Mouse (Mus musculus): ENCODE measurements around the gene Nt5dc3.

Nt5dc3 gene

DNA sequence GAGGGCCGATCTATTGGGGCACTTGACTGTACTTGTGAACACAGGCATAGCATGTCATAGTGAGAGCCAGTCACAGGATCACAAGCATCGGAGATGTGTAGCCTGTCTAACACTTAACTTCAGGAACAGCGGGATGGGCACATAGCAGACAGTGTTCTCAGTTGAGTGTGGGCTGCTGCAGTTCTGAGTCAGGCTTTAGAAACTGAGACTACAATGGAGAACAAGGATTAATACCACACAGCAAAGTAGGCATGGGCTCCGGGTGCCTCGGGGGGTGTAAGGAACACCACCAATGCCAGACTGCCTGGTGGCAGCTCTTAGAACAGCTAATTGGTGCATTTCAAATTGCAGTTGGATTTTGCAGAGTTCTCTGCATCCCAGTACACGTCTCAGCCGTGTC is 42.2 kb downstream of the Nt5dc3 start:
- DNase-seq: no peak

DNA sequence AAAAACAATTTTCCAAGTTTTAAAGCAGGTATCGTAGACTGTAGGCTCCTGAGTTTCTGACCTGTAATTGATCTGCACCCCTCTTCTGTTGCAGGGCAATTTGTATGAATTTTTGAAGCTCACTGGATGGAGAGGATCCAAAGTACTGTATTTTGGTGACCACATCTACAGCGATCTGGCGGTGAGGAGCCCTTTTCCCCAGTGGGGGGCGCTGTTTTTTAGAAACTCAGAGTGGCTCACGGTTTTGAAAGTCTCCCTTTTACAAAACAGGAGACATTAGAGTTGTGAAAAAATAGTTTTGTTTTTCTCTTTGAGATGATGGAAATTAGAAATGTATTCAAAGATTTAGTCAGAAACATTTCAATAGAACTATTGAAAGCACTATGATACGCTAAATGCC is 45.3 kb downstream of the Nt5dc3 start:
- DNase-seq: no peak

DNA sequence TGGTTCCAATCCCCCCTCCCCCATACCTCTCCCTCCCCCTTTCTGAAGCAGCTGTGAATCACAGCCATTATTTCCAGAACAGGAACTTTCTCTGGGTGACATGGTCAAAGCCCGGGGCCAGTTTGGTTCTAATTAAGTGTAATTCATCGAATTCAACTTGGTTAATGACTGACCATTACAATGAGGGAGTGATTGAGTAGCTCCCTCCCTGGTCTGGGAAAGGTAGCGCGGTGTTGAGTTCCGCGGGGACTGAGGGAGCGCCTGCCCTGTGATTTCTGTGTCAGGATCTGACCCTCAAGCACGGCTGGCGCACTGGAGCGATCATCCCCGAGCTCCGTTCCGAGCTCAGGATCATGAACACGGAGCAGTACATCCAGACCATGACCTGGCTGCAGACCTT is 46.1 kb downstream of the Nt5dc3 start:
- DNase-seq: no peak

DNA sequence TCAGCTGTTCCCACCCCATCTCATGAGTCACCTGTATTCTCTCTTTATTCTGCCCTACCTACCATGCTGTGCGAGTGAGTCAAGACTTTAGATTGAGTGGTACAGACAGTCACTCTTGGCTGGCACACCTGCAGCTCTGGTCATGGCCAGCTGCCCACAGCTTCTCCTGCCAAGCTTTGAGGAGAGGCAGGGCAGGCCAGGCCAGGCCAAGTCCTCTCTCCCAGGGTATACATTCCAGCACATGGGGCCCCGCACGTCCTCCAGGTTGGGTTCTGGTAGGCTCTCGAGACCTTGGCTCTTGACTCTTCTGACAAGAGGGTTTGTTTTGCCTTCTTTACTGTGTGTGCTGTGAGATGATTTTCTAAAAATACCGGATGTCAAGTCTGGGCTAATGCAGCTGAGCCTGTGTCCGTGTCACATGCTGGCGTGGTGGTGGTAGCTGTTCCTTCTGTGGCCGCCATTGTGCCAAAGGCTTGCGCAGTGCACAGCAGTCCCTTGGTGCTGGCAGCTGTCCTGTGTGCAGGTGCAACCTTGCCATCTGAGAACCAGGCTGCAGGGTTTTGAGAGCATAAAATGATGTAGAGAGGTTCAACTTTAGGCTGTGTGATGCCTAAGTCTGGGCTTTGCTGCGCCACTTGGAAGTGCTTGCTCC is 47.2 kb downstream of the Nt5dc3 start:
- peak; percentile 98 for DNase-seq

DNA sequence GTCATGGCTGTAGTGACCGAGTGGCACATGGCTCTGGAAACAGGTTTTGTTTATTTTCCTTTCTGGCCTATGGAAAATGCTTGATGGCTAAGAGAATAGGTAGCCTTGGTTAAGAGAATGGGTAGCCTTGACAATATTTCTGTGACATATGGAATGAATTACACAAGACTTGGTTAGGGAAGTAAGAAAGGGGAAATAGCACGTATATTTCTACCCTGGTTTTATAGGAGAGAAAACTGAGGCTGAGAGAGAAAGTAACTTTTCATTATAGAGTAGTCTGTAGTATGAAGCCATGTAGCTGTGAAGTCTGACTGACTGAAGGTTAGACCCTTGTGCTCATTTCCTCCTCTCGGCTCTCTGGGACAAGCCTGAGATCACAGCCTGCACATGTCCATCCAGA is 48.1 kb downstream of the Nt5dc3 start:
- DNase-seq: no peak

DNA sequence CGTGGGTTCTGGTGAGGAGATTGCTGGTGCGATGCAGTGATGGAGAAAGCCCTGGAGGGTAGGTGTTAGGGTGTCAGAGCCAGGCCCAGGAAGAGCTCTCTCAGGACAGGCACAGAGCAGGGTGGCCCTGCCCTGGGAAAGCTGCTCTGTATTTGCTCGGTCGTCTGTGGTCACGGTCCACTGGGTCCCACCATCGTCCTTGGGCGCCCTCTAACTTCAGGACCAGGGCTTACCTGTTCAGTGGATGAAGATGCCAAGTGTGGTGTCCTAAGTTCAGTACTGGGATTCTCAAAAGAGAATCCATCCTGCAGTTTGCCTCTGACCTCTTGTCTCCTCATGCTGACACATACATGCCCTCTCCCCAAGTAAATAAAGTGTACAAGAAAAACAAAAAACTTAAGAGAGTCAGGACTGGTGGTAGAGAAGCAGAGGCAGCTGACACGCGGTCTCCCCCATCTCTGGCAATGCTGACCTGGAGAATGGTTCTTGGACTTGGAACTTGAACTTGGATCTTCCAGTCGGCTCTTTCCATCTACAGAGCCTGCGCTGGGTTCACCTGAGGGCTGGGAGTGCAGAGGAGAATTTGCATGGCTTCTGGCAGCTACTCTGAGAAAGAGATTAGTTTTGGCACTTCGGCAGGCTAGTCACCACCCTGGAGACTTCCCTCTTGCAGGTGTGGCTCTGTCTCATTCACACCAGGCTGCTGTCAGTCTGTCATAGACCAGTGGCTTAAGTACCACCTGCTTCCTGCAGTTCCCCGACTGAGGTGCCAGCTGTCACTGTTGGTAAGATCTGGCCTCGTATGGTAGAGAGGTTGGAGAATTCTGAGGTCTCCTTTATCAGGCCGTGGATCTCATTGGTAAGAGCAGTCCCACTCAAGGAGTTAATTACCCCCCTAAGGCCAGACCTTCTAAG is 49.7 kb downstream of the Nt5dc3 start:
- DNase-seq: no peak

DNA sequence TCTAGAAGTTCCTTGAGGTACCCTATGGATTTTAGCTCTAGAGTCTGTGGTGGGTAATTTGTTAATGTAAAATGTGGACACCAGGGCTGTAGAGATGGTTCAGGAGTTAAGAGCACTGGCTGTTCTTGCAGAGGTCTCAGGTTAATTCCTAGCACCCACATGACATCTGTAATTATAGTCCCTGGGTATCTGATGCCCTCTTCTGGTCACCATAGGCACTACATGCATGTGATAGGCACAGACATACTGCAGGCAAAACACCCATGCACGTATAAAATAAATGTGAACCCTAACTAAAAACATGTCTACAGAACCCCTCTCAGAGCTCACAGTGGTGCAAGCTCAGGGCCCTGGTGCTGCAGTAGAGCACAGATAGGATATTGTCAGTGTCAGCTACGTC is 50.7 kb downstream of the Nt5dc3 start:
- no peak for DNase-seq

DNA sequence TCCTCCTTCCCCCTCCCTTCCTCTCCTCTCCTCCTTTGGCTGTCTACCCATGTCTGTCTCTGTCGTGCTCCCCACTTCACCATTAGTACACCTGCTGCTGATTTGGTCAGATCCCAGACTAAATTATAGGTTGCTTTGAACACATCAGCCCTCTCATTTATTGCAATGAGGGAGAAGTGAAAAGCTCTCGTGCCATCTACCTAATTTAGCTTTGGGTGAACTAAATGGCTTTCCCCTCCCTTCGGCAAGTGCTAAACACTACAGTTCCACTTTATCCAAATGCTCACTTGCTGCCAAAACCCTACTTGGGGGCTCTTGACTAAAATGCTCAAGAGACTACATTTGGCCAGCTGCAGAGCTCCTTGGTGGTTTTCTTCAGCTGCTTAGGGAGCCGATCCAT is 58.0 kb downstream of the Nt5dc3 start:
- no peak for DNase-seq

DNA sequence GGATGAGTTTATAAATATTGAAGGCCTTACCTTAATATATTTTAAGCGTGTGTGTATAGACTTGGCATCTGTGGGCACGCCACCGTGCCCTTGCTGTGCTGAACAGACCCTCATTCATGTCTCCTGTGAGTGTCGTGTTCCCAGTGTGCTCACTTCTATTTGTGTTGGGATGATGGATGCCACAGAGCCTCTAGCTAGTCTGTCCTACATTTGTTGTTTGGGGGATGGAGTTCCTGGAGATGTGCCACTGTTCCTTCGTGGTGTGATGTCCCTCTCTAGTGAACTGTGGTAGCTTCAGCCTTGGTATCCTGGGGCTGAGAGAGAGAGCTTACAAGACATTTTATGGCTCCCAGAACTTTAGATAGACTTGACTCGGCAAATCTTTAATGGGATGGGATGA is 60.0 kb downstream of the Nt5dc3 start:
- no peak for DNase-seq

DNA sequence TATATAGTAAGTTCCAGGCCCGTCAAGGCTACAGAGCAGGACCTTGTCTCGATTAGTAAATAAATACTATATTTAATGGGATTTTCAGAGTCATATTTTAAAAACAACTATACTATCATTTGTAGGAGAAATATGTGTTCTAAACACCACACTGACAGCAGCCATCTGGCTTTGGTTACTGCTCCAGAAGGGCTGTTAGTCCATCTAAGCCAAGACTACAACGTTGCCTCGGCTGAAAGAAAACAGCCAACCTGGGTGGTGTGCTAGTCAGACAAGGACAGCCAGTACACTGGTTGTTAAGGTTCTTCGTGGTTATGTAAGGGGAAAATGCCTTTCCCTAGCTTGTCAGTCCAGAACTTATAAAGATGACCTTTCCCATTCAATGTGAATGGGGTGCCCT is 63.9 kb downstream of the Nt5dc3 start:
- DNase-seq: no peak

DNA sequence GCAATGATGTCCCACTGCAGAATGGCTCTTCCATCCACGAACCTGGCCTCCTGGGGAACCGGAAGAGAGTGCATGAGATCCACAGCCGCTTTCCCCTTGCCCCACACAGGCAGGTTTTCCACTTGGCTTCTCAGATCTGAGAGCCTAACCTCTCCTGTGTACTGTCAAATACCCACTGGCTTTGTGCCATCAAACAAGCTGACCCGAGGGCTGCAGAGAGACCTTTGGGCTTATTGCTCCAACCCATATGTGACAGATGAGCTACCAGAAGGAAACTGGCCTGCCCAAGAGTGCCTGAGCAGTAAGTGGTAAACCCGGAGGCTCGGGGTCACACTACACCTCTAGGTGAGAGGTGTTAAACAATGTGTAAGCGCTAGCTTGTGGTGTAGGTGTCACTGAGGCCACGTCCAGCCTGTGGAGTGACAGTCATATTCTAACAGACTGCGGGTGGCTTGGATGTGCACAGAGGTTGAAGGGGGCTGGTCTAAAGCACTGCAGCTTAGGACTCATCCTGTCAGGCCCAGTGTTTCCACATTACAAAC is 68.2 kb downstream of the Nt5dc3 start:
- DNase-seq: no peak

DNA sequence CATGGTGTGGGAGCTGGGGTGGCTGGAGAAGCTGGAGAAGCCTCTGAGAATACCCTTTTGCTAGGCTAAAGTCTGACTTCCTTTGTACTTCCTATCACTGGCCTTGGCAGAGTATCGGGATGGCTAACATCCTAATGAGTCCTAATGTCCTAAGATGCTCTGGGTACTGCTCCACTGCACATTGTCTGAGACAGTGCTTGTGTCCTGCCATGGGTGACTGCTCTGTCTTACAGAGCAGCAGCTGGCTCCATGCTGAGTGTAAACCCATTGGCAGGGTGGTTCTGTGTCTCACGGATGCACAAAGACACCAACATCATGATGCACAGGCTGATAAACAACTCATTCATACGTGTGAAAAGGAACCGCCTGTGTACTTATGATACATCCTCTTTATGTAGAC is 70.3 kb downstream of the Nt5dc3 start:
- peak; percentile 80 for DNase-seq

DNA sequence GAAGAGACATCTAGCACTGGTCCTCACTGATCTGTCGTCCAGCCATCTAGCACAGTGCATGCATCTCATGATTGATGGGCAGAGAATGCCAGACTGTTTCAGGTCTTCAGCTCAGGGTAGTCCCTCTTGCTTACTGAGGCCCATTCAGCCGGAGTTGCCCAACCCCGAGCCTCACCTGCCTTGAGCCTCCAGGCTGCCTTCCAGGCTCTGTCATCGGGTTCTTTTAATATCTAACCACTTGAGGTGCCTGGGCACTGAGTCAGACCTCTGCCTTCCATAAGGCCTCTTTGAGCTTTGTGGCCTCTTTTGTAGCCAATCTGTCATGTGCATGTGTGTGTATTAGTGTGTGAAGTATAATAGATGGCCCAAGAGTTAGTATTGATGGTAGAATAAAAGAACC is 70.7 kb downstream of the Nt5dc3 start:
- DNase-seq: no peak

DNA sequence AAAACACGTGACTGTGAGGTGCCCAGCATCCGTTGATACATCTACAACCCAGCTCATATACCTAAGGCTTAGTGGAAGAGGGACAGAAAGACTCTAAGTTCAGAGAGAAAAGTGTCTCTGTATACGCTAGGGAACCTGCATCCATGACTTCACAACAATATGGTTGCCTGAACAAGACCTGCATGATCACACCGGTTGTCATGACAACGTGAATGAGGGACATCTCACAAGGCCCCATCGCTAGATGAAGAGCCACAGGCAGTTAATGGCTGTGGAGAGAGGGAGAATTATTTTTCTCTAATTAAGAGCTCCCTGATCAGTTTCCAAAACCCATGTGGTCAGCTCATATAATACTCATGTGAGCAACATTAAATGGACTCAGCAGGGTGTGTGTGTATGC is 73.4 kb downstream of the Nt5dc3 start:
- no peak for DNase-seq

DNA sequence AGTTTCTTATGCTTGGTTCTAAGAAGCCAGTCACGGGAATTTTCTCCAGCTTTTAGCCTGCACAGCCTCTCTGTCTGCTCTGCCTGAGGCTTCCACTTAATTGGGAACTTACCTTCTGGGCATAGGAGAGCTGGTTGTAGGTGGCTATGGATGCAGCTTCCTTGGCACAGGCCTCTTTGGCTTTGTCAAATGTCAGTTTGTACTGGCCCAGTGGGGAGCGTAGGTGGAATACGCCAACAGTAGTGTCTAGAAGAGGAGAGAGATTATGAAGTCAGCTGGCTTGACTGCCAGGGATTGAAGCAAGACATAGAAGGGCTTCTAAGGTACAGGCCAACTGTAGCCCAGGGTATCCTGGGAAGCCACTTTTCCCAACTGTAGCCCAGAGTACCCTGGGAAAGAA is 74.6 kb downstream of the Nt5dc3 start:
- DNase-seq: no peak

DNA sequence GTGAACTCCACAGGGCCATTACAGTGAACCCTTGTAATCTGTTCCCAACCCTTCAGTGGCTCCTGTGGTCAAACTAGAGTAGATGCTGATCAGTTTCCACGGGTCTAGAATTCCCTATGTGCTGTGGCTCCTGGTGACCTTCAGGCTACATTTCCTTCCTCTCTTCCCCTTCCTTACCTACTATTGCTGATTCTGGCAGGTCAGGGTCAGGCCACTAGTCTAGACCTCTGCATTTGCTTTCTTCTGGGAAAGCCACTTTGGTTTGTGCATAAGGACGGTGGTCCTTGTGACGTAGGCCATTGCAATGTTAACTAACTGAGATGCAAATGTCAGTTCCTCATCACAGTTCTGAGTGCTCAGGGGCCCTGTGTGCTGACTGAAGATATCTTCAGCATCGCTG is 81.6 kb downstream of the Nt5dc3 start:
- no peak for DNase-seq

DNA sequence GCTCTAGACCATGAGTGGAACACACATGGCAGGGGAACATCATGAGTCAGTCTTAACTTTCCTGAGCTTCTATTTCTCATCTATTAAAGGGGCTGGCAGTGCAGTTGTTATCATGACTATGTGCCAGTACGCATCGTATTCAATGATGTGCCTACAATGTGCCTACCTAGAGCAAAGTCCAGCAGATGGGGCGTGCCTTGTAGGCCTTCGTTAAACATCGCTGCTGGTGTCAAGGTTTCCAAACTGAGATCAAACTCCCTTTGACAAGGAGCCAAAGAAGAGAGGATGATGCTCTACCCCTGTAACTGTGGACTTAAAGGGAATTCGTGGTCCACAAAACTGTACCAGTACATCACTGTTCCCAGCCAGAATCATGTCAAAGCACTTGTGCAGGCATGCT is 83.7 kb downstream of the Nt5dc3 start:
- DNase-seq: no peak

DNA sequence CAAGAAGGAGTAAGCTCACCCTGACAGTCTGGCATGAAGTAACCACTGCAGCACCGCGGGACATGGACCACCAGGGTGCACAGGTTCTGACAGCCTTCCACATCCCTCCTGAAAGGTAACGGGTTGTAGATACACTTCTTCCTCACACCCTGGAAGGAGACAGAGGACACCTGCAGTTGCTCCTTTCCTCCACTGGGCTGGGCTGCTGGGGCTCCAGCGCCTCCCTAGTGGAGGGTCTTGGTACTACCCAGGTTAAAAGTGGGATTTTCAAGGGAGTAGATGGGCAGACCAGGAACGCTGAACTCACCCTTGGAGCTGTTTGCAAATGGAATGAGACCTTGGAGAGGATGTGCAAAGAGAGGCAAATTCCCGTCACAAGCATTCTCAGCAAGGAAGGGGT is 84.6 kb downstream of the Nt5dc3 start:
- DNase-seq: no peak

DNA sequence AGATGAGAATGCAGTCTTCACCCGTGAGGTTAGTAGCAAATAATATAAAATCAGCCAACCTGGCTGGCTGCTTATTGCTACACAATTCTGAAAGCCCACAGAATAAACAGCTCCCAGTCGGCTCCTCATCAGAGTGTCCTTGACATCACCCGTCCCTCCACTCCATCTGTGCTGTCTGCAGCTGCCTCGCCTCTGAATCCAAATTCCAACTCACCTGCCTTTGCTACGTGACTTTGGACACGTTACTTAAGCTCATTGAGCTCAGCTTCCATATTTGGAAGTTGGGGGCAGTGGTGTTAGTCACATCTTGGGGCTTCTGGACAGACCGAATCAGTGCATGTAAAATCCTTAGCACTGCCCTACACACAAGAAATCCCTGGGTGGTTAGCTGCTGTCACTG is 93.3 kb downstream of the Nt5dc3 start:
- no peak for DNase-seq

DNA sequence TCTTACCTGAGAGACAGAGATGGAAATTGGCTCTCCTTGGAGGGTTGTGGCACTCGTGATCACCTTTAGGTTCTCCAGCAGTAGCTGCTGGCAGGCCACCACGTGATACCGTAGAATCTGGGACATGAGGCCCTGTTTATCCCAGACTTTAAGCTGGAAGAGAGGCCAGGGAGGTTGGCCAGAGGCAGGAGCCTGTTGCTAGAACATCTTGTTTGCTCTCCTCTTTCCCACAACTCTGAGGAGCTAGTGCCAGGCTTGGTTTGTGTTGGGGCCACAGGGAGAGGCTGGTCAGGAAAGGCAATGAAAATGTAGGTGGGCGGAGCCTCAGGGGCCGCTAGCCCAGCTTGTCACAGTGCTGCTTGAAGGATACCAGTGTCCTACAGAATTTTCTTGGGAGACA is 93.8 kb downstream of the Nt5dc3 start:
- DNase-seq: no peak

DNA sequence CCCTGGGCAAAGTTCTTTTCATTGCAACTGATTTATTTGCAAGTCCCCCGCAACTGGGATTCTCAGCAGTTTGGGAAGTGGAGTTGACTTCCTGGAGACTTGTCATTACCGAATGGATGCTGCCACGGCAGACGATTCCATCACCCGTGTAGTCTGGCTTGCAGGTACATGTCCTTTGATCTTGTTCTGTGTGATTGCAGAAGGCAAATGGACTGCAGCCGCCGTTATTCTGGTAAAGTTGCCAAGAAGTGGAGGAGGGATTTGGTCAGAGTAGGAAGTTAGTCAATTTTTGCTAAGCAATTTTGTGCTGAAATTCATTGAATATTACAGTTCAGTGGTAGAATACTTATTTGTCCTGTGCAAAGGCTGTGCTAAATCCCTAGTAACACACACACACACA is 99.9 kb downstream of the Nt5dc3 start:
- DNase-seq: peak; percentile 58

DNA sequence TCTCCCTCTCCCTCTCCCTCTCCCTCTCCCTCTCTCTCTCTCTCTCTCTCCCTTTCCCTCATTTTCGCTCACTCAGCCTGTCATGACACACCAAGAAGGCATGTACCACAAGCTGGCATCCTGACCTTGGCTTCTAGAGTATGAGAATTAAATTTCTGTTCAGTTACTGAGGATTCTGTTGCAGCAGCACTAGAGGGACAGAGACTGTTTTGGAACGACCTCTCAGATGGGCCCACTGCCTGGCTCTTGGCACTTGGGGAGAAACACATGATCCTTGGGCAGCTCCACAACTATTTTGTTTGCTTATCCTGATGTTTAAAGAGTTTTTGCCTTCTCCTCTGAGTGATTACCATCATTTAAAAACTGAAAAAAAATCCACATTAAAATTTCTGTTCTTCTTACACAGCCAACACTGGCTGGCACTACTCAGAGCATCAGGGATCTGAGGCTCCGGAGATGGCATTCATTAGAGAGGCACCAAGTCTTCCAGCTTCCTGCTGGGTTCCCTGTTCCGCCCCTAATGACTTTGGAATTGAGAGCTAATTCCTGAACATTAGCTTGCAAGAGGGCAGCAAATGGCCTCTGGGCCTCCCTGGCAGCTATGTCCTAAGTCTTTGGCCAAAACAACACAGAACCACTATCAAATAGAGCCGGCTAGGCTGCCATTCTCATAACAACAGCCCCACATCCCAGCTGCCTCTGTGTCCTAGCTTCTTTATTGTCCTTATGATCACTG is 101.4 kb downstream of the Nt5dc3 start:
- DNase-seq: peak; percentile 74

DNA sequence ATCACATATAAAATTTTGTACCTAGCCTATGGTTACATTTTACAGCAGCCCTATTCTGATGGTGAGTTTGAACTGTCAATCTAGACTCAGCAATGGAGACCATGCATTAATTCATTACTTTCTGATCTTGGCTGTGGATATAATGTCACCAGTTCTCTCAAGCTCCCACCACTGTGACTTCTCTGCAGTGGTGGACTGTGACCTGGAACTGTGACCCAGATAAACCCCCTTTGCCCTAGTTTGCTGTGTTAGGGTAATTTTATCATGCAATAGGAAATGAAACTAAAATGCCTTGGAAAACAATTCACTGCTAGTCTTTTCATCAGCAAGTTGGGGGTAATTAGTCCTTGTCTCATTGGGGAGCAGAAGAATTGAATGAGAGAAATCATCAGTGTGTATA is 102.6 kb downstream of the Nt5dc3 start:
- DNase-seq: no peak

DNA sequence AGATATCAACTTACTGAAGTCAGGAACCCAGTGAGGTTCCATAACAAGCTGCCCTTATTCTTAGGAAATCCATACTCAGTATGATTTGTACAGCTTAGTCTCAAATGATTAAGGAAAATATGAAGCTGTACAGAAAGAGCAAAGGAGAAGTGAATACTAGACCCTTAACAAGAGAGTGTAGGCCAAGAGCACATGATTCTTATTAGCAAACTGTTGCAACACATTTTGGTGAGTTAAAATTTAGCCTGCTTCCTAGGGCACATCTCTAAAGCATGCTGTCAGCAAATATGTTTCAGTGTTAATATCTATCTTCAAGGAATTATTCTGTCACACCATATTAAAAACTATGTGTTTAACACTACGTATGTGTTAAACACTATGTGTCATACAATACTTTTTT is 107.6 kb downstream of the Nt5dc3 start:
- DNase-seq: no peak
